Mouse (Mus musculus): Measurements from ENCODE around the gene Rhot2. TPM values are rescaled to one million over a fixed set of nuclear protein-coding genes. Genes with fewer than 3 reads are reported as not detected.

Gene Rhot2
- polyA plus RNA-seq, 1 experiment from 2014 or later: 11.0 TPM

DNA sequence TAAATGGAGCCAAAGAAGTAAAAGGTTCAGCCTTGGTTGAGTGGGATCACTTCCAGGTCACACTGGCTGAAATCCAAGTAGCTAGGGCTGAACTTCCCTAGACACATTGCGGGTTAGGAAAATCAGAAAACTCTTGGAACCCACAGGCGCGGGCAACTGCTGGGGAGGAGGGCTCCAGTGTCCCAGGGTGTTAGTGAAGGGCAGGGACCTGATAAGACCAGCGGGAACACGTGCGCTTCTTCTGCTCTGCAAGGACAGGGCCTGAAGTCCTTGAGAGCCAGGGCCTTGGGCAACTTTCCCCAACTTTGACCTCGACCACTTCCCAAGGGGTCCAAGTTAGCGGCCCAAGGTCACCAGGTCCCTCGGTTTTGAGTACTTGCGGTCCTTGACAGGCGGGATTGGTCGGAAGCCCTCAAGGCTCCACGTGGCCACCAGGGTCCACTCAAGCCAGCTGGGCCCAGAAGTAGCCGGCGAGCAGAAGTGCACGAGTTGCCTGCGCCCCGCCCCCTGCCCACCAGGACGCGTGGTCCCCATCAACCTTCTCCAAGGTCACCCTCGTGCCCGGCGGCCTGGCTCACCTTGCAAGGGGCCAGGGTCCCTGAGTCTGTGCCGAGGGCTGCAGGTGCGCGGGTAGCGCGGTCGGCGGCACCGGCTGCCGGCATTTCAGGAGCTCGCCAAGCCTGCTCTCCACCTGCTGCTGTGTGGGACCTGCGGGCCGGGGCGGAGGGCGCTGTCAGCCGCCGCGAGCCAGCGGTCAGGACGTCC lies 23.4 kb upstream of the Rhot2 start:
- Histone ChIP-seq H3K27ac (ENCODE audit: low read depth) (peak overlapping the region; percentile 48; the same call in 1 of the 2 replicates), H3K36me3 (ENCODE audit: insufficient read depth) (no peaks in the 10 kb centered on the region), H3K4me3 (ENCODE audit: low read depth, low read length) (peak overlapping the region; percentile 80), H3K9ac (peak overlapping the region; percentile 56), H3K4me1 (ENCODE audit: insufficient read depth) (0 out of 2 replicates have a peak, but pooled peaks cover 3% of the 10 kb centered on the region), H3K27me3 (ENCODE audit: insufficient read depth, low read length) (no peaks in the 10 kb centered on the region), H3K4me2 (peak overlapping the region; percentile 98), H3K9me3 (ENCODE audit: low read depth, low read length) (no peaks in the 10 kb centered on the region)
- TF ChIP-seq CTCF (IDR thresholded peaks at IDR 0.05; ENCODE audit: low read depth): no peak
- ATAC-seq (ENCODE audit: insufficient read depth) (peak; percentile 36), DNase-seq (peak; percentile 42)
- under 1% methylated on average over 40 of the region's 42 CpGs for WGBS

DNA sequence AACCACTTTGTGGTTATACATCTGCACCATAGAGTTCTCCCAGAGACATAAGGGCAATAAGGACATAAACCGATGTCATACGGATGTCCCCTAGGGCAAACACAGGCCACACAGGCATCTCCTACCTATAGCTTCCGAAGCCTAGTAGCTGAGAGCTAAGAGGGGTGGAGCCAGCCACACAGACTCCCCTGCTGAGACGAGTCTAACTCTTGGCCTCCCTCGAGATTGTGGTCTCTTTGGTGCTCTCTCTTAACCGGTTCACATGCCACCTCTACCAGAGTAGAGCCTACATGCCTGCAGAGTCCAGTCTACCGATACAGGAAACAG lies 22.8 kb upstream of the Rhot2 start:
- no peak for TF ChIP-seq CTCF (IDR thresholded peaks at IDR 0.05; ENCODE audit: low read depth)
- Histone ChIP-seq H3K4me3 (ENCODE audit: low read depth, low read length) (peak overlapping the region; percentile 80), H3K36me3 (ENCODE audit: insufficient read depth) (no peaks in the 10 kb centered on the region), H3K9me3 (ENCODE audit: low read depth, low read length) (no peaks in the 10 kb centered on the region), H3K4me2 (peak overlapping the region; percentile 98), H3K27ac (ENCODE audit: low read depth) (no peak overlapping the region), H3K4me1 (ENCODE audit: insufficient read depth) (0 out of 2 replicates have a peak, but pooled peaks cover 3% of the 10 kb centered on the region), H3K9ac (peak overlapping the region; percentile 56; the same call in 1 of the 2 replicates), H3K27me3 (ENCODE audit: insufficient read depth, low read length) (no peaks in the 10 kb centered on the region)
- DNase-seq: no peak
- 12% methylated on average over 7 of the region's 7 CpGs for WGBS
- no peak for ATAC-seq (ENCODE audit: insufficient read depth)

- no peak for DNase-seq
- no peak overlapping the region for H3K4me2 ChIP-seq
- H3K27me3 ChIP-seq (ENCODE audit: insufficient read depth, low read length): no peaks in the 10 kb centered on the region
- no peaks in the 10 kb centered on the region for H3K9me3 ChIP-seq (ENCODE audit: low read depth, low read length)
- H3K9ac ChIP-seq: no peak overlapping the region
- no peak overlapping the region for H3K4me3 ChIP-seq (ENCODE audit: low read depth, low read length)
- no peak overlapping the region for H3K27ac ChIP-seq (ENCODE audit: low read depth)
- H3K36me3 ChIP-seq (ENCODE audit: insufficient read depth): no peaks in the 10 kb centered on the region
- no peak for ATAC-seq (ENCODE audit: insufficient read depth)
- WGBS: 85% methylated on average over 3 of the region's 3 CpGs
- 0 out of 2 replicates have a peak, but pooled peaks cover 3% of the 10 kb centered on the region for H3K4me1 ChIP-seq (ENCODE audit: insufficient read depth)
- TF ChIP-seq CTCF (IDR thresholded peaks at IDR 0.05; ENCODE audit: low read depth): no peak
Observed at GRCm38 (mm10) chr17:25866172-25866571, 21.5 kb upstream of the Rhot2 start.

DNA sequence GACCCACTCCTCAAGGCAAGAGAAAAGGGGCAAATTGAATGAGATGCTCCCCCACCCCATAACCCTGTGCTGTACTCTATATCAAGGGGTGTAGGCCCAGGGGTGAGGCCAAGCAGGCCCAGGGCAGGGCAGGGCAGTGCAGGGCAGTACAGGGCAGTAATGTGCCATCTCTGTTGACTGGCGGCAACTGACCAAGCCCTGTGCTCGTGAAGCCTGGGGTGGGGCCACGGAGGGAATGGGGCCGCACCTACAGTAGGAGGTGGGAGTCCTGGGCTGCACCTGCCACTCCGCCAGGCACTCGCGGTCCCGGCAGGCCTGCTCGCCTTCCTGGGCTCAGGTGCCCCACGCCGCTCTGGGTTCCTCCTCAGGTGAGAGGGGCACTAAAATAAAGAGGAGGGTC lies 20.6 kb upstream of the Rhot2 start:
- 87% methylated on average over 11 of the region's 11 CpGs for WGBS
- no peaks in the 10 kb centered on the region for H3K27me3 ChIP-seq (ENCODE audit: insufficient read depth, low read length)

GRCm38 (mm10) chr17:25864311-25864710 lies 19.7 kb upstream of the Rhot2 start:
- DNase-seq: no peak
- WGBS: 86% methylated on average over 14 of the region's 14 CpGs
- Histone ChIP-seq H3K9me3 (ENCODE audit: low read depth, low read length) (no peaks in the 10 kb centered on the region), H3K4me2 (no peak overlapping the region), H3K27ac (ENCODE audit: low read depth) (no peak overlapping the region), H3K36me3 (ENCODE audit: insufficient read depth) (no peaks in the 10 kb centered on the region), H3K27me3 (ENCODE audit: insufficient read depth, low read length) (no peaks in the 10 kb centered on the region), H3K4me3 (ENCODE audit: low read depth, low read length) (no peak overlapping the region), H3K9ac (no peak overlapping the region), H3K4me1 (ENCODE audit: insufficient read depth) (0 out of 2 replicates have a peak, but pooled peaks cover 8% of the 10 kb centered on the region)
- no peak for TF ChIP-seq CTCF (IDR thresholded peaks at IDR 0.05; ENCODE audit: low read depth)
- no peak for ATAC-seq (ENCODE audit: insufficient read depth)

More for the DNA sequence above, 20.6 kb upstream of the Rhot2 start:
- DNase-seq (no peak), ATAC-seq (ENCODE audit: insufficient read depth) (no peak)
- no peak overlapping the region for H3K4me2 ChIP-seq
- H3K9me3 ChIP-seq (ENCODE audit: low read depth, low read length): no peaks in the 10 kb centered on the region
- H3K4me1 ChIP-seq (ENCODE audit: insufficient read depth): 0 out of 2 replicates have a peak, but pooled peaks cover 8% of the 10 kb centered on the region
- no peak overlapping the region for H3K4me3 ChIP-seq (ENCODE audit: low read depth, low read length)
- no peaks in the 10 kb centered on the region for H3K36me3 ChIP-seq (ENCODE audit: insufficient read depth)
- H3K27ac ChIP-seq (ENCODE audit: low read depth): no peak overlapping the region
- H3K9ac ChIP-seq: no peak overlapping the region
- no peak for TF ChIP-seq CTCF (IDR thresholded peaks at IDR 0.05; ENCODE audit: low read depth)

- Histone ChIP-seq H3K27me3 (ENCODE audit: insufficient read depth, low read length) (no peaks in the 10 kb centered on the region), H3K4me3 (ENCODE audit: low read depth, low read length) (no peak overlapping the region), H3K36me3 (ENCODE audit: insufficient read depth) (no peaks in the 10 kb centered on the region), H3K9ac (no peak overlapping the region), H3K4me2 (no peak overlapping the region), H3K9me3 (ENCODE audit: low read depth, low read length) (no peaks in the 10 kb centered on the region), H3K4me1 (ENCODE audit: insufficient read depth) (0 out of 2 replicates have a peak, but pooled peaks cover 6% of the 10 kb centered on the region), H3K27ac (ENCODE audit: low read depth) (no peak overlapping the region)
- WGBS: 86% methylated on average over 6 of the region's 6 CpGs
- no peak for TF ChIP-seq CTCF (IDR thresholded peaks at IDR 0.05; ENCODE audit: low read depth)
- DNase-seq: no peak
- ATAC-seq (ENCODE audit: insufficient read depth): no peak
Observed at GRCm38 (mm10) chr17:25863681-25864080, 19.0 kb upstream of the Rhot2 start.
